In genomic region chr16:91534888-91535287, GRCm38 (mm10) we compare ENCODE assay signal across 11 mouse cellular contexts.
"Had no signal": no experiment of that assay in that cellular context is flagged by ENCODE, and none has a peak within 500 bp of the region (broad histone marks: within the 10 kb centered on the region; RNA-seq: fewer than 3 reads in every experiment).

No protein-coding gene starts in this region.

- DNase-seq: kidney, adult 9 months; kidney, postnatal 14 days; lung, adult 18-20 months; lung, postnatal 10 days; lung, postnatal 4 days; thymus, postnatal 25 days had no signal

- H3K27ac ChIP-seq: limb, embryonic 10.5 days; limb, embryonic 13.5 days; liver, embryonic 12.5 days; liver, embryonic 15.5 days had no signal

- H3K9me3 ChIP-seq: limb, embryonic 10.5 days; limb, embryonic 13.5 days; liver, embryonic 12.5 days; liver, embryonic 15.5 days had no signal

- H3K9ac ChIP-seq: limb, embryonic 13.5 days; liver, embryonic 12.5 days; liver, embryonic 15.5 days had no signal

- H3K36me3 ChIP-seq: limb, embryonic 10.5 days; limb, embryonic 13.5 days; liver, embryonic 12.5 days; liver, embryonic 15.5 days had no signal

- H3K4me2 ChIP-seq: limb, embryonic 13.5 days; liver, embryonic 12.5 days; liver, embryonic 15.5 days; midbrain, embryonic 11.5 days had no signal

- H3K4me3 ChIP-seq: limb, embryonic 10.5 days; limb, embryonic 13.5 days; liver, embryonic 12.5 days; liver, embryonic 15.5 days had no signal
